Mouse (Mus musculus) heart, postnatal 0 days (tissue): ENCODE data around the gene Ganc.

Experiments
- CTCF ChIP-seq: IDR thresholded peaks from 2 replicates; pipeline ENCODE4 v1.5.1; 2016; ENCODE audit warnings: antibody characterized with exemption, control low read depth, low read depth
- EP300 ChIP-seq: IDR thresholded peaks from 2 replicates; pipeline ENCODE4 v1.6.1; 2016; ENCODE audit warnings: antibody characterized with exemption, low read depth

GRCm38 (mm10) chr2:120468011-120468410 lies 64.3 kb downstream of the Ganc start:
- TF ChIP-seq CTCF (no peak), EP300 (no peak)
